Mouse (Mus musculus): ENCODE measurements around the gene Dock8.
A peak's percentile ranks its signal among the peaks of the same experiment; 100 is the strongest.

Dock8 gene

GRCm38 (mm10) chr19:25123031-25123430 is 123.7 kb downstream of the Dock8 start:
- DNase-seq (ENCODE audit: low spot score) = no peak

- no peak for DNase-seq (ENCODE audit: low spot score)
These were observed 124.1 kb downstream of the Dock8 start for GRCm38 (mm10) chr19:25123461-25123860.

- DNase-seq (ENCODE audit: low spot score) = no peak
These were observed 133.0 kb downstream of the Dock8 start for GRCm38 (mm10) chr19:25132322-25132721.

- DNase-seq (ENCODE audit: low spot score) = no peak
These were observed 134.6 kb downstream of the Dock8 start for GRCm38 (mm10) chr19:25133959-25134358.

GRCm38 (mm10) chr19:25136171-25136570 is 136.8 kb downstream of the Dock8 start:
- DNase-seq (ENCODE audit: low spot score) = no peak

GRCm38 (mm10) chr19:25137907-25138820 is 138.8 kb downstream of the Dock8 start:
- DNase-seq (ENCODE audit: low spot score) = no peak

- no peak for DNase-seq (ENCODE audit: low spot score)
These were observed 145.0 kb downstream of the Dock8 start for GRCm38 (mm10) chr19:25144110-25145028.

GRCm38 (mm10) chr19:25145116-25145515 is 145.8 kb downstream of the Dock8 start:
- DNase-seq (ENCODE audit: low spot score) = no peak

- DNase-seq (ENCODE audit: low spot score) = no peak
These were observed 146.8 kb downstream of the Dock8 start for GRCm38 (mm10) chr19:25146122-25146521.

- no peak for DNase-seq (ENCODE audit: low spot score)
These were observed 150.5 kb downstream of the Dock8 start for GRCm38 (mm10) chr19:25149788-25150187.

GRCm38 (mm10) chr19:25154506-25155178 is 155.3 kb downstream of the Dock8 start:
- DNase-seq (ENCODE audit: low spot score) = no peak

- DNase-seq (ENCODE audit: low spot score) = no peak
These were observed 155.9 kb downstream of the Dock8 start for GRCm38 (mm10) chr19:25155250-25155649.

GRCm38 (mm10) chr19:25155709-25156108 is 156.4 kb downstream of the Dock8 start:
- no peak for DNase-seq (ENCODE audit: low spot score)

- no peak for DNase-seq (ENCODE audit: low spot score)
These were observed 162.9 kb downstream of the Dock8 start for GRCm38 (mm10) chr19:25162270-25162669.

GRCm38 (mm10) chr19:25163426-25163825 is 164.1 kb downstream of the Dock8 start:
- no peak for DNase-seq (ENCODE audit: low spot score)

- no peak for DNase-seq (ENCODE audit: low spot score)
These were observed 167.1 kb downstream of the Dock8 start for GRCm38 (mm10) chr19:25166412-25166811.

GRCm38 (mm10) chr19:25171395-25171794 is 172.1 kb downstream of the Dock8 start:
- DNase-seq (ENCODE audit: low spot score) = peak; percentile 42

GRCm38 (mm10) chr19:25176746-25177145 is 177.4 kb downstream of the Dock8 start:
- no peak for DNase-seq (ENCODE audit: low spot score)

- DNase-seq (ENCODE audit: low spot score) = no peak
These were observed 180.7 kb downstream of the Dock8 start for GRCm38 (mm10) chr19:25180024-25180423.

- DNase-seq (ENCODE audit: low spot score) = no peak
These were observed 181.2 kb downstream of the Dock8 start for GRCm38 (mm10) chr19:25180547-25180946.

GRCm38 (mm10) chr19:25184076-25184475 is 184.7 kb downstream of the Dock8 start:
- no peak for DNase-seq (ENCODE audit: low spot score)

- DNase-seq (ENCODE audit: low spot score) = peak; percentile 46
These were observed 187.0 kb downstream of the Dock8 start for GRCm38 (mm10) chr19:25186316-25186715.

Data from urinary bladder, postnatal 14 days (tissue).